Mouse (Mus musculus) lung, adult 2 months (tissue): ENCODE data around the gene Disp3.

Experiments
- CTCF ChIP-seq: fragments of 200-500 bp; IDR thresholded peaks from 2 replicates; pipeline ENCODE4 v1.5.1; 2011; ENCODE audit warnings: mild to moderate bottlenecking, low read length, control low read depth; ENCODE audit not compliant: insufficient read depth
- POLR2A ChIP-seq: fragments of 200-500 bp; IDR thresholded peaks from 2 replicates; pipeline ENCODE4 v1.6.1; 2011; ENCODE audit warnings: low read depth, mild to moderate bottlenecking, control low read depth, low read length, borderline replicate concordance; ENCODE audit errors: extremely low read depth

- TF ChIP-seq CTCF (no peak), POLR2A (no peak)
Measured at GRCm38 (mm10) chr4:148284219-148284618, 3.5 kb downstream of the Disp3 start.
